Mouse (Mus musculus): Measurements from ENCODE around the gene Syngr2. TPM values are rescaled to one million over a fixed set of nuclear protein-coding genes. Genes with fewer than 3 reads are reported as not detected.

The Syngr2 gene
- polyA plus RNA-seq, 1 experiment from 2014 or later = 32.7 TPM

DNA sequence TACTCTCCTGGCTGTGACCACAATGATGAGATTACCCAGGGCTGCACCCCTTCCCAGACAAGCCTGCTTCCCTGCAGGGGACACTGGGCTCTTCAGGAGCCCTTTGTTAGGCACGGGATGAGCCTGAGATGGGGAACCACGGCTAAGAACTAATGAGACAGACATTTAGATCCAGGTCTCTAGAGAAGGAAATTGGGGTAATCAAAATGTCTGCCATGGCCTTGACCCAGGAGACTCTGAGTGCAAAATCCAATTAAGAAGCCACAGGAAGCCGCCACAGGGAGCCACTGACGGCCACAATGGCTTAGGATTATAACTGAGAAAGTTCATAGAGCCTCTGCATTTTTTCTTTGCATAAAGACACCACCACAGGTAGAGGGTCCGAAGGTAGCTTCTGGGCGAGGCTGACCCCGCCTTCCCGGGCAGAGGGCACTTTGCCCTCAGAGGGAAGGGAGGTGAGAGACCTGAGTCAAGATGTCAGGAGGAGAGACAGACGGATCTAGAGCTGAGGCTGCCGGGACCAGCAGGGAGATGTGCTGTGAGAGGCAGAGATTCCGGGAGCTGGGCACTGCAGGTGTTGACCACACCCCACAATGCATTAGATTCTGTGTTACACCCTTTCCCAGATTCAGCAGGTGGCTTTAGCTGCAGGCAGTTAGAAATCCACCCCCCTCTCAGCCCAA is 53.8 kb downstream of the Syngr2 start:
- H3K9ac ChIP-seq (ENCODE audit: low read length) = no peak overlapping the region
- DNase-seq (ENCODE audit: low spot score) = no peak
- H3K27me3 ChIP-seq (ENCODE audit: control insufficient read depth, insufficient read depth, low read length) = peaks cover 24% of the 10 kb centered on the region
- no peak overlapping the region for H3K4me2 ChIP-seq (ENCODE audit: low read depth, low read length, severe bottlenecking)
- no peaks in the 10 kb centered on the region for H3K36me3 ChIP-seq (ENCODE audit: control insufficient read depth, insufficient read depth, low read length)
- no peak overlapping the region for H3K4me3 ChIP-seq (ENCODE audit: low read depth, low read length)
- H3K27ac ChIP-seq (ENCODE audit: low read depth, low read length) = no peak overlapping the region
- 19% methylated on average over 11 of the region's 11 CpGs for WGBS
- H3K4me1 ChIP-seq (replicated peaks; ENCODE audit: control insufficient read depth, insufficient read depth, low read length) = peaks cover 19% of the 10 kb centered on the region; the same call in 1 of the 2 replicates
- no peak for ATAC-seq (replicated peaks; ENCODE audit: low FRiP score)
- H3K9me3 ChIP-seq (ENCODE audit: control insufficient read depth, low read length) = no peaks in the 10 kb centered on the region

Other genes with a start within 250 kb of the Syngr2 start
- 18.5 and 18.8 TPM in 2 replicates for gene Tnrc6c, start 155.4 kb upstream of the Syngr2 start, polyA plus RNA-seq (2014; fragmentation: Nextera tagmentation; extraction: Ambion mirVana)
- 2.0 and 2.4 TPM in 2 replicates for gene Tmc8, start 27.6 kb upstream of the Syngr2 start, polyA plus RNA-seq (2014; fragmentation: Nextera tagmentation; extraction: Ambion mirVana)
- 5.9 and 10.0 TPM in 2 replicates for gene Tmc6, start 27.5 kb upstream of the Syngr2 start, polyA plus RNA-seq (2014; fragmentation: Nextera tagmentation; extraction: Ambion mirVana)
- gene 6030468B19Rik, start 12.0 kb upstream of the Syngr2 start, polyA plus RNA-seq (2014; fragmentation: Nextera tagmentation; extraction: Ambion mirVana) = 0.60 and 1.5 TPM in 2 replicates
- 0.55 and 0.87 TPM in 2 replicates for gene Gm20708, start within 50 bp of the Syngr2 start, polyA plus RNA-seq (2014; fragmentation: Nextera tagmentation; extraction: Ambion mirVana)
- 6.0 and 6.8 TPM in 2 replicates for gene Afmid, start 16.3 kb downstream of the Syngr2 start, polyA plus RNA-seq (2014; fragmentation: Nextera tagmentation; extraction: Ambion mirVana)
- gene Tk1, start 16.4 kb downstream of the Syngr2 start, polyA plus RNA-seq (2014; fragmentation: Nextera tagmentation; extraction: Ambion mirVana) = 118 and 124 TPM in 2 replicates
- gene Birc5, start 39.6 kb downstream of the Syngr2 start, polyA plus RNA-seq (2014; fragmentation: Nextera tagmentation; extraction: Ambion mirVana) = 355 and 365 TPM in 2 replicates
- not detected in 2 replicates for gene Tmem235, start 51.1 kb downstream of the Syngr2 start, polyA plus RNA-seq (2014; fragmentation: Nextera tagmentation; extraction: Ambion mirVana)
- 3.2 and 4.0 TPM in 2 replicates for gene Tha1, start 63.8 kb downstream of the Syngr2 start, polyA plus RNA-seq (2014; fragmentation: Nextera tagmentation; extraction: Ambion mirVana)
- gene Socs3, start 160.4 kb downstream of the Syngr2 start, polyA plus RNA-seq (2014; fragmentation: Nextera tagmentation; extraction: Ambion mirVana) = 5.4 and 5.9 TPM in 2 replicates
- 43.4 and 45.7 TPM in 2 replicates for gene Pgs1, start 176.6 kb downstream of the Syngr2 start, polyA plus RNA-seq (2014; fragmentation: Nextera tagmentation; extraction: Ambion mirVana)

Measured in forebrain, embryonic 11.5 days (tissue).